Mouse (Mus musculus) heart, embryonic 10.5 days (tissue): ENCODE data around the gene Olfm2. TPM values are rescaled to one million over a fixed set of nuclear protein-coding genes. Genes with fewer than 3 reads are reported as not detected.
"Not testable (repeated sequence)": the region's sequence is repeated elsewhere in the genome, so short reads cannot be mapped to it uniquely, and the experiment has no call there.

ENCODE experiments used
- DNase-seq: peaks from one replicate; pipeline ENCODE4 v3.0.0-alpha.2; 2017; ENCODE audit warnings: low spot score
- H3K27ac ChIP-seq: fragments of 300-500 bp; sonication (generic); 2 replicates; pipeline ENCODE4 v1.5.1; 2016; ENCODE audit warnings: mild to moderate bottlenecking
- H3K27me3 ChIP-seq: fragments of 300-500 bp; sonication (generic); 2 replicates; pipeline ENCODE4 v1.6.1; 2016; ENCODE audit warnings: mild to moderate bottlenecking; ENCODE audit not compliant: poor library complexity, insufficient read depth, severe bottlenecking
- H3K36me3 ChIP-seq: fragments of 300-500 bp; sonication (generic); 2 replicates; pipeline ENCODE4 v1.6.1; 2016; ENCODE audit warnings: mild to moderate bottlenecking, moderate library complexity
- H3K4me1 ChIP-seq: fragments of 300-500 bp; sonication (generic); 2 replicates; pipeline ENCODE4 v1.6.1; 2016; ENCODE audit warnings: mild to moderate bottlenecking
- H3K4me3 ChIP-seq: fragments of 300-500 bp; sonication (generic); 2 replicates; pipeline ENCODE4 v1.5.1; 2016; ENCODE audit warnings: mild to moderate bottlenecking, moderate library complexity
- H3K9me3 ChIP-seq: fragments of 300-500 bp; sonication (generic); 2 replicates; pipeline ENCODE4 v1.6.1; 2016; ENCODE audit warnings: mild to moderate bottlenecking, moderate library complexity
- WGBS: fragments of 180-500 bp; shearing (Covaris S2); methylation state at CpG from one replicate; pipeline ENCODE4 v1.1.7; 2016; 5-methylcytosine and 5-hydroxymethylcytosine counted together
- polyA plus RNA-seq: library from polyadenylated mRNA; unstranded; fragments of >200 nt; fragmentation: Nextera tagmentation; extraction: Ambion mirVana; gene quantifications from 2 replicates; pipeline ENCODE4 v1.2.1, GENCODE M21; 2016

The Olfm2 gene
- polyA plus RNA-seq, 1 experiment from 2014 or later: 3.2 TPM

DNA sequence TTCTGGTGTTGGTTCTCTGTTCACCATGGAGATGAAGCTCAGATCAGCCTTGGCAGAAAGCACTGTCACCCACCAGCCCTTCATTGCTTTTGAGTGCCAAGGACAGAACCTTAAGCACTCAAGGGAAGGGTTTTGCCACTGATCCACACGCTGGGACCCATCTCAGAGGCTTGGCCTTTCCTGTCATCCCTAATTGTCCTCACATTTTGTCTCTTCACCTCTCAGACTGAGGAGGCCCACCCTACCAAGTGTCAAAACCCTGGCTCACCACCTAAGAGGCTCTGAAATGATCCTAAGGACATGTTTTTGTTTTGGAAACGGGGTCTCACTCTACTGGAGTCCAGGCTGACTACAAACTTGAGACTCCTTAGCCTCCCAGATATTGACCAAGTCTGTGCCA, 109.4 kb downstream of the Olfm2 start:
- Histone ChIP-seq H3K27me3 (no peaks in the 10 kb centered on the region), H3K9me3 (no peaks in the 10 kb centered on the region), H3K36me3 (peaks cover 26% of the 10 kb centered on the region), H3K27ac (no peak overlapping the region), H3K4me3 (no peak overlapping the region), H3K4me1 (peaks cover 18% of the 10 kb centered on the region)
- WGBS: 71% methylated on average over 2 of the region's 2 CpGs
- DNase-seq: no peak

- 72% methylated on average over 3 of the region's 3 CpGs for WGBS
- Histone ChIP-seq H3K27me3 (no peaks in the 10 kb centered on the region), H3K4me1 (peaks cover 15% of the 10 kb centered on the region), H3K27ac (no peak overlapping the region), H3K36me3 (peaks cover 26% of the 10 kb centered on the region), H3K4me3 (no peak overlapping the region), H3K9me3 (no peaks in the 10 kb centered on the region)
- DNase-seq: no peak
These were observed 109.9 kb downstream of the Olfm2 start for GRCm38 (mm10) chr9:20636256-20636655.

DNA sequence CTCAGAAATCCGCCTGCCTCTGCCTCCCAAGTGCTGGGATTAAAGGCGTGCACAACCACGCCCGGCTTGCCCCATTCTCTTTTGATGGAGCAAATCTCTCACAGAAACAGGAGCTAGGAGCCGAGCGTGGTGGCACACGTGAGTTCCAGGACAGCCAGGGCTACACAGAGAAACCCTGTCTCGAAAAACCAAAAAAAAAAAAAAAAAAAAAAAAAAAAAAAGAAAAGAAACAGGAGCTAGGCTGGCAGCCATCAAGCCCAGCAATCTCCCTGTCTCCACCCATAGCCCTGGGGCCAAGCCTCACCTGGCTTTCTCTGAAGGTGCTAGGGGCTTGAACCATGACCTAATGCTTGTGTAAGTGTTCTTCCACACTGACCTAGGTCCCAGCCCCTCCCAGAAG, 110.5 kb downstream of the Olfm2 start:
- not testable (repeated sequence) for DNase-seq, H3K27me3 ChIP-seq, H3K27ac ChIP-seq, H3K4me1 ChIP-seq, H3K4me3 ChIP-seq, H3K9me3 ChIP-seq
- peaks cover 26% of the 10 kb centered on the region for H3K36me3 ChIP-seq
- WGBS: 90% methylated on average over 8 of the region's 8 CpGs

DNA sequence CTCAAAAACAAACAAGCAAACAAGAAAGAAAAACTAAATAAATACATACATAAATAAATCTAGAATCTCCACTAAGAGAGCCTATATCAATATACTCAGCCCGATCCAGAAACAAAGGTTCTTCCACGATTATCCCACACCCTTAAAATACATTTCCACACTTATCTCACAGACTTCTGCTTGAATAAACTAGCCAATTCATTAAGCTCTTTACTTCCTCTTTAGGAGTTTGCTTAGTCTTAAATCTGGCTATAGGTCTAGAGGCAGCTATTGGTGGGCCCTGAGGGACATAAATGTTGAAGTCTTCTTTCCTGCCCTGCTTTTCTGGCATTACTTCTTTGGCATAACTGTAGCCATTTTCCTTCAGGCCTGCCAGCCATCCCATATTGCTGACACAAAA, 114.8 kb downstream of the Olfm2 start:
- no peaks in the 10 kb centered on the region for H3K9me3 ChIP-seq
- no peaks in the 10 kb centered on the region for H3K36me3 ChIP-seq
- no peak overlapping the region for H3K27ac ChIP-seq
- H3K27me3 ChIP-seq: no peaks in the 10 kb centered on the region
- no peak overlapping the region for H3K4me3 ChIP-seq
- 87% methylated on average over 2 of the region's 2 CpGs for WGBS
- H3K4me1 ChIP-seq: no peaks in the 10 kb centered on the region
- no peak for DNase-seq

Other genes with a start within 250 kb of the Olfm2 start
- 54.9 and 75.9 TPM in 2 replicates for gene Zfp266, start 224.9 kb downstream of the Olfm2 start, polyA plus RNA-seq
- 10.2 and 11.6 TPM in 2 replicates for gene Zfp846, start 165.1 kb downstream of the Olfm2 start, polyA plus RNA-seq
- 285 and 287 TPM in 2 replicates for gene Ubl5, start 103.5 kb downstream of the Olfm2 start, polyA plus RNA-seq
- gene Fbxl12, start 101.6 kb downstream of the Olfm2 start, polyA plus RNA-seq: 22.2 and 23.0 TPM in 2 replicates
- gene Pin1, start 94.3 kb downstream of the Olfm2 start, polyA plus RNA-seq: 68.6 and 80.2 TPM in 2 replicates
- 0.06 and 0.11 TPM in 2 replicates for gene Col5a3, start 68.7 kb upstream of the Olfm2 start, polyA plus RNA-seq
- gene Rdh8, start 72.2 kb upstream of the Olfm2 start, polyA plus RNA-seq: not detected in 2 replicates
- 2.5 and 3.0 TPM in 2 replicates for gene A230050P20Rik, start 122.3 kb upstream of the Olfm2 start, polyA plus RNA-seq
- gene Angptl6, start 133.4 kb upstream of the Olfm2 start, polyA plus RNA-seq: 3.5 and 7.2 TPM in 2 replicates
- 66.0 and 95.8 TPM in 2 replicates for gene Ppan, start 141.8 kb upstream of the Olfm2 start, polyA plus RNA-seq
- gene Eif3g, start 152.3 kb upstream of the Olfm2 start, polyA plus RNA-seq: 327 and 389 TPM in 2 replicates
- 105 and 110 TPM in 2 replicates for gene Dnmt1, start 213.5 kb upstream of the Olfm2 start, polyA plus RNA-seq
- gene S1pr2, start 230.4 kb upstream of the Olfm2 start, polyA plus RNA-seq: 25.1 and 34.6 TPM in 2 replicates